Mouse (Mus musculus) embryo, embryonic 10.5 days (tissue): ENCODE results near the gene Col23a1.

Experiments used
- DNase-seq: peaks from one replicate; pipeline ENCODE4 v3.0.0-alpha.2; 2015; ENCODE audit warnings: low spot score

The Col23a1 gene

GRCm38 (mm10) chr11:51289564-51290041, at the start of gene Col23a1:
TSS of gene Col23a1 (plus strand) at chr11:51289920.
- DNase-seq, result peak; percentile 93

- DNase-seq, result peak; percentile 8
Measured at GRCm38 (mm10) chr11:51242897-51243296, 46.8 kb upstream of the Col23a1 start.

DNA sequence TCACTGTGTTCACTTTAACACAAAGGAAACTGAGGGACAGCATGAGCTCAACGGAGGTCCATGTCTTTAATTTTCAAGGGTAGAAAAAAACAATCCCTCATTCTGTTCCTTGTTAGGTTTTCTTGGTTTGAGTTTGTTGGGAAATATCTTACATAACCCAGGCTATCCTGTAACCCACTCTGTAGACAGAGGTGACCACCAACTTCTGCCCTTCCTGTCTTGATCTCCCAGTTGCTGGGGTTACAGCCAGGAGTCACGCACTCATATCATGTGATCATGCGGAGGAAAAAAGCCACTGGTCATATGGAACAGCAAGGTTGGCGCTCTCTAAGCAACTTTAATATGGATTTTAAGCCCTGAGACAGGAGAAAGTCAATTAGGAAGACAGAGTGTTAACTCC, 32.7 kb upstream of the Col23a1 start:
- no peak for DNase-seq

GRCm38 (mm10) chr11:51261680-51262219, 28.0 kb upstream of the Col23a1 start, which contains the start of gene Clk4:
TSS of gene Clk4 (plus strand) at chr11:51261730.
- no peak for DNase-seq

- peak; percentile 99 for DNase-seq
Measured at GRCm38 (mm10) chr11:51262342-51263285, 27.1 kb upstream of the Col23a1 start, which contains the start of gene BC049762. TSS of gene BC049762 (minus strand) at chr11:51263046.

DNA sequence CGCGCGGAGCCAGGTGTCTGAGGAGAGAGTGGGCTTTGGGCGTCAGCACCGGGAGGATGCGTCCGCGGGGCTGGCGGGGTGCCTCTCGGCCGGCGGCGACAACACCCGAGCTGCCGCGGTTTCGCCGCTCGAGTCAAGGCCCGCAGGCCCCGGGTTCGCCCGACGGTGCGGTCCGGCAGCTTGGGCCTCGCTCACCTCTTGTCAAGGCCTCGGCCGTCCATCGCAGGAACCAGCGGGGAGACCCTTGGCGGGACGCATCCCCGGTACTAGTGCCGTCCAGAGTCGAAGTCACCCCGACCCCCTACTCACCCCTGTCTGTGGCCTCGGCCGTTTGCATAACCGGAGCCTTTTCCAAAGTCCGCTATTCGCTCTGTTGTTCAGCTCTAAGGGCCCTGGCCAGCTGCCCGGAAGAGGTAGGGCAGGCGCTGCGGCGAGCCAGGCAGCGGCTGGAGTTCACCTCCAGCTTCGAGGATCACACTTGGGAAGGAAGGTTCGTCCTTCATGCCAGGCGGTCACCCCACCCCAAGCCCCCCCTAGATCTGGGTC, 26.4 kb upstream of the Col23a1 start:
- DNase-seq, result no peak

DNA sequence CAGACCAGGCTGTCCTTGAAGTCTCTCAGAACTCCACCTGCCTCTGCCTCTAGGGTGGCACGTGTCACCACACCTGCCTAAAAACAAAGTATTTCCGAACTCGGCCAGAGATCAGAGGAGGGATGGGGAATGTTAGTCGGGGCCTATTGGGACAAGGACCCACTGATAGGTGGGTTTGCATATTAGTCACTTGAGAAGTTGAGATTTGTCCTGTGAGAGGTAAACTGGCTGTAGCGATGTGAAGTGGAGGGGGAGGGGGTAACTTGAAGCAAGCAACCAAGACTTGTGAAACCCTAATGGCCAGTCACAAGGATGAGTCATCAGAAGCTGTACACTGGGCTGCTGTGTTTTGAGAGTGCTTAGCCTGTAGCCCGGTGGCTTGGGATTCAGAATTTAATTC, 25.4 kb upstream of the Col23a1 start:
- peak; percentile 47 for DNase-seq

- DNase-seq, result peak; percentile 64
Measured at GRCm38 (mm10) chr11:51265326-51265725, 24.4 kb upstream of the Col23a1 start.

DNA sequence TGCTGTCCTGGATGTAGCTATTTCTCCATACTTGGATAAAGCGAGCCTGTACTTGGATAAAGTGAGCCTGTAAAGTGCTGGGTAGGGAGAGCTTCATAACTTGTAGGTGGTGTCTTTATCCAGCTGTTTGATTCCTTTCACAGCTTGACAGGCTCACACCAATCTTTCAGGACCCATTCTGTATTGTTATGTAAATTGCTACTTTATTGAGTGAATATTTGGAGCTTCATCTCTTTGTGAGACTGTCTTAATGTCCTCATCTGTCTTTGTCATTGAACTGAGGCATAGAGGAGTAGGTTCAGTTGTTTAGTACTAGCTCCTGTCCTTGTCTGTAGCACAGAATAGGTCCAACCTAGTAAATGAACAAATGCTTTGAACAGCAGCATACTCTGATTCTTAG, 15.3 kb upstream of the Col23a1 start:
- no peak for DNase-seq

DNA sequence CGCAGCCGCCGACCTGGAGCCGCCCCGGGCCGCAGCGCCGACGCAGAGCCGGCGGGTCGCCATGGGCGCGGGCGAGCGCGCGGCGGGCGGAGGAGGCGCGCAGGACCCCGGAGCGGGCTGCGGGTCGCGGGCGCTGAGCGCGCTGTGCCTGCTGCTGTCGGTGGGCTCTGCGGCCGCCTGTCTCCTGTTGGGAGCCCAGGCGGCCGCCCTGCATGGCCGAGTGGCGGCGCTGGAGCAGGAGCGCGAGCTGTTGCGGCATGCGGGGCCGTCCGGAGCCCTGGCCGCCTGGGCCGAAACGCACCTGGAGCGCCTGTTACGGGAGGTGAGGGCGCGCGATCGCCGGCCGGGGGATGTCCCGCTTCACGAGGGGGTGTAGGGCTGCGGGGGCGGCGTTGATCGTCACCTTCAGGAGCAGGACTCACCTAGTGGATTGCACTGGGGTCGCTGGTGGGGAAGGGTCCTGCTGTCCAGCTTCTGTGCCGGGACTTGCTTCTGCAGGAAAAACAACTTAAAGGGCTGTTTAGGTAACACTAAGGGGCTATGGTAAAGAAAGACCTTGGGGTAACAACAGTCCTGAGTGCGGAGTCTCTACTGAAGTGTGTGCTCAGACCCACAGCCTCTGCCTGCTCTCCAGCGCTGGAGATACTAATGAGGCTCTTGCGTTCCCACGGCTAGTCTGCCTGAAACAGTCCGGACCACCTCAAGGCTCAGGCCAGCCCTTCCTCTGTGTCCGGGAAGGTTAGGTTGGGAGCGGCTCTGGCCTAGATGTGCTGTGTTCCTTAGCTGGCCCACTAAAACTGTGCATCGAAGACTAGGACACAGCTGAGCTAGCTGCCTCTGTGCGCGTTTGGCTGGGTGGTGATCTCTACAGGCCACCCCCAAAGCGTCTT, 591 bp downstream of the Col23a1 start:
- DNase-seq, result peak; percentile 80

GRCm38 (mm10) chr11:51293956-51294530, 4.3 kb downstream of the Col23a1 start:
- no peak for DNase-seq

DNA sequence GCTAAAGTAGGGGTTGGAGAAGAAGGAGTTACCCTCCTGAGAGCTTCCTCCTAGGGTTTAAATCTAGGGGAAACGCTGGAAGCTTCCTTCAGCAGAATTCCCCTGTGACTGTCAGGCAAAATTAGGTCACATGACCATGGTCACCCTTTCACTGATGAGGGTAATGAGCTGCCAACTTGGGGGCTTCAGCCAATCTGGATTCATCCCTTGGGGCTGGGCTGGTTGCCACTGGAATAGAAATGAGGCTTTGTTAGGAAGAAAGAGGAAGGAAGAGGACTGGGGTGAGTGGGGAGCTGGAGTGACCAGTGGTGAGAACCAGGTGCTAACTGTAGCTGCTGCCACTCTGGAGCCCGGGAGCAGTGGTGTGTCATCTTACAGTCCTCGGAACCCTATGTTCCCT, 6.0 kb downstream of the Col23a1 start:
- no peak for DNase-seq

- DNase-seq, result no peak
Measured at GRCm38 (mm10) chr11:51298691-51299090, 9.0 kb downstream of the Col23a1 start.

- DNase-seq, result no peak
Measured at GRCm38 (mm10) chr11:51302396-51302795, 12.7 kb downstream of the Col23a1 start.

DNA sequence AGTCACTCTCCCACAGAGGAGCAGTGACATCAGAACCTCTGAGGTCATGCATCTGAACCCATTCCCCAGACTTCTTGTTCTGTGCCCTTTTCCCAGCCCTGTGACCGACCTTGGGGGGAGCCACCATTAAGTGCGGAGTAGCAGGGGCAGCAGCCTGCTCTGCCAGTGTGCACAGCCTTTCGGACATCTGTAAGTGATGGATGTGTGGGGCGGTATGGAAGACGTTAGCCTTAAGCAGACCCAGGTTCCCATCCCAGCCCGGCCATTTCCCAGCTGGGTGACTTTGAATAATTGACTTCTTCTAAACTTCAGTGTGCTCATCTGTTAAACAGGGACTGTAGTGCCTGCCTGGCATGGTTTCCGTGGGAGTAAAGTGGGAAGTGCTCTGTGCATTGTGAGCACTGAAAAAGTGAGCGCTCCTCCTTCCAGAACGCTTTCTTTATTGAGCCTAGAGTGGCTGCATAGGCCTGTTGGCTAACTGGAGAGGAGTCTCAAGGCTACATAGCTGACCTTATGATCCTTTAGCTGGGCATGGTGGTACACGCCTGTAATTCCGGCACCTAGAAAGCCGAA, 14.3 kb downstream of the Col23a1 start:
- DNase-seq, result peak; percentile 47

- no peak for DNase-seq
Measured at GRCm38 (mm10) chr11:51308306-51308705, 18.6 kb downstream of the Col23a1 start.

DNA sequence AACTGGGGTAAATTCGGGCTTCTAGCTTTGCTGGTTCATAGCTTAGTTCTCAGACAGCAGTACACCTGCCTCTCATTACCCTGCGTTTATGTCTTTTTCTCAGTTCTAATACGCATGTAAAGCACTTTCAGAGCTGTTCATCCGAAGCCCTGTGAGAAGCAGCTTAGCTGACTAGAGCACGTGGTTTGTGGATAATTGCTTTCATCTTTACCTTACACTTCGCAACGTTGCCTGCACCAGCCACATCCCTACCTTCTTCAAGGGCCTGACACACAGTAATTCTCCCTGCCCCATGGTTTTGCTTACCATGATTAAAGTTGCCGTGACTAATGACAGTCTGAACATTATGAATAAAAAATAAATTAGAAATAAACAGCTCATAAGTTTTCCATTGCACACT, 22.1 kb downstream of the Col23a1 start:
- DNase-seq, result no peak

DNA sequence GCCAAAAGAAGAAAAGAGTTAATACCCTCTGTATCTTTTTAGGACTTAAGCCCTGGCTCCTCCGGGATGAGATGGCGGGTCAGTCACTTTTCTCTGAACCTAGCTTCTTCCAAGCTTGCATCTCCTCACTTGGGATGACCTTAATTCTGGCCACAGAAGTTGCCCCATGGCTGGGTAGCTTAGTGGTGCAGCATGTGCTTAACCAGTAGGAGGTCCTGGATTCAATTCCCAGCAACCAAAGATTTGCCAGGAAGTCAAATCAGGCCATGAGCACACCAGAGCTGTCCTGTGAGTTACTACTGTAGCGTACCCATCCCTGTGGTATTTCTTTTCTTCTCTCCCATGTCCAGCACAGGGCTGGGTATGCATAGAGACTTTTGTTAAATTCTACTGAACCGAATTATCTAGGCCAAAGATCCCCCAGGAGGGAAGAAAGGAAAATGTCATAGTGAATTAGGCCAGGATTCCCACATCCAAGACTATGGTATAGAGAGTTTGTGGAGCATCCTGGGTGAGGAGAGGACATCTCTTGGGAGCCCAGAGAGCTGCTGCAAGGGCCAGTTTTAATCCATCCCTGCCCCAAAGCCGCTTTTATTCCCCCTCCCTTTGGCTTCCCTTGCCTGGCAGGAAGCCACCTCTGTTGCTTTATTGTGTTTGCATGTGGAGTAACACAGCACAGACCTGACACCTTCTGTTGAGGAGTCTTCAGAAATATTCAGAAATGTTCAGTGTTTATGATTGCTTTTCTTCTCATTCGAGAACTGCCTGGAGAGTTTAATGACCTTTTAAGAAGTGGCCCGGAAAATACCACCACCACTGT, 26.5 kb downstream of the Col23a1 start:
- DNase-seq, result no peak

- DNase-seq, result no peak
Measured at GRCm38 (mm10) chr11:51320609-51321008, 30.9 kb downstream of the Col23a1 start.

DNA sequence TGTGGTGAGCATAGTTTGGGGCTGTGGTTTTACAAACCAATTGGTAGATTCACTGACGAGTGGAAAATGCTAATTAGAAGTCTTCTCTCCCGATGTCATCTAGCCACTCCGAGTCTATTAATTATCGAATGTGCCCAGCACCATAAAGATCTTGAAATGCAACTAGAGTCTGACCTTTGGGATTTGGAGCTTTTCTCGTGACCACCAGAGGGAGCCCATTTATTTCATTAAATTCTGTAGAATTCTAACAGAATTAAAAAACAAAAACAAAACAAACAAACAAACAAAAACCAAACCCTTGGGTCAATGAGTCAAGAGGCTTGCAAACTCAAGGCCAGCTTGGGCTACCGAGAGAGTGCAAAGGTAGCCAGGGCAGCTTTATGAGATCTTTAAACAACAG, 37.2 kb downstream of the Col23a1 start:
- peak; percentile 23 for DNase-seq
